8 mouse cellular contexts compared by ENCODE assay signal in the genomic region with DNA sequence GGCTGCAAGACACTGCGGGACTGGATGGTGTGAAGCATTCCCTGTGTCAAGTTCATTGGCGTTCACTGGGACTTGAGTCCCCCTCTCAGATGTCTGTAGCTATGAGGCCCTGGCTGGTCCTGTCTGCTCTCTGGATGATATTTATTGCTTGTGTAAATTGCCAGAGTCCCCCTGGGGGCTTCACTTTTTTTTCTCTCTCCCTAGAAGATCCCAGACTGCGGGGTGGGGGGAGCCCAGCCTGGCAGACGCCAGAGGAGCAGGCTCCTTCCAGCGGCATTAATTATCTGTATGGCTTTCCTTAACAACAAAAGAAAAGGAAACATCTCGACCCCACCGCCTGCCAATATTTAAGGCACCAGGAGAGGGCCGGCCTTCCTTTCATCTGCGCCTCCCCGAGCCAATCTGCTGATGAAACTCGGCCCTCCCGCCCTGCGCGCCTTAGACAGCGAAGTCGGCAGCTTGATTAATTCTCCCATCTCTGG.
DNase-seq lines count a peak whose midpoint lies in the region; ATAC-seq lines count a peak whose summit lies in the region.

No protein-coding gene starts in this region.

- H3K27ac ChIP-seq in hindbrain, embryonic 14.5 days: peak overlapping the region; percentile 84
- peak overlapping the region; percentile 47 for H3K27ac ChIP-seq in midbrain, embryonic 11.5 days (ENCODE audit: low read depth, low read length)

- H3K4me3 ChIP-seq in hindbrain, embryonic 14.5 days (replicated peaks; ENCODE audit: low read length): no peak overlapping the region
- no peak overlapping the region for H3K4me3 ChIP-seq in midbrain, embryonic 11.5 days (ENCODE audit: low read depth, low read length)

- H3K27me3 ChIP-seq in hindbrain, embryonic 14.5 days (ENCODE audit: control insufficient read depth, insufficient read depth, low read length): no peaks in the 10 kb centered on the region
- no peaks in the 10 kb centered on the region for H3K27me3 ChIP-seq in midbrain, embryonic 11.5 days (ENCODE audit: control insufficient read depth, insufficient read depth, low read length)

- H3K4me2 ChIP-seq in hindbrain, embryonic 14.5 days (replicated peaks): peak overlapping the region; percentile 37
- H3K4me2 ChIP-seq in midbrain, embryonic 11.5 days: no peak overlapping the region

- no peaks in the 10 kb centered on the region for H3K9me3 ChIP-seq in hindbrain, embryonic 14.5 days (ENCODE audit: control insufficient read depth, low read length)
- H3K9me3 ChIP-seq in midbrain, embryonic 11.5 days (ENCODE audit: control insufficient read depth, low read length): no peaks in the 10 kb centered on the region

- no peaks in the 10 kb centered on the region for H3K36me3 ChIP-seq in hindbrain, embryonic 14.5 days (replicated peaks; ENCODE audit: control insufficient read depth, insufficient read depth)
- H3K36me3 ChIP-seq in midbrain, embryonic 11.5 days (ENCODE audit: control insufficient read depth, insufficient read depth, low read length): no peaks in the 10 kb centered on the region

- DNase-seq in frontal cortex, postnatal 36 days (ENCODE audit: low spot score in 2 of 2): no peak
- peak; percentile 49 for DNase-seq in ZHBTc4 (ENCODE audit: low read depth, low spot score)
- DNase-seq in hindbrain, embryonic 14.5 days (ENCODE audit: low spot score): peak; percentile 78
- DNase-seq in midbrain, embryonic 11.5 days (ENCODE audit: low spot score, missing footprints): no peak
- DNase-seq in right cerebral cortex, postnatal 25 days: no peak
- no peak for DNase-seq in urinary bladder, postnatal 36 days (ENCODE audit: low spot score in 2 of 2)

- 6% methylated on average over 16 of the region's 16 CpGs for WGBS in hindbrain, embryonic 14.5 days
- WGBS in midbrain, embryonic 11.5 days: 29% methylated on average over 16 of the region's 16 CpGs

- H3K9ac ChIP-seq in hindbrain, embryonic 14.5 days: peak overlapping the region; percentile 18
- H3K9ac ChIP-seq in midbrain, embryonic 11.5 days (ENCODE audit: low read length): no peak overlapping the region

- peak; percentile 38; the same call in 1 of the 2 replicates for ATAC-seq in frontal cortex, adult (ENCODE audit: low TSS enrichment)
- peak; percentile 68; the same call in 1 of the 2 replicates for ATAC-seq in hindbrain, embryonic 14.5 days (ENCODE audit: low FRiP score)
- peak; percentile 46 for ATAC-seq in midbrain, embryonic 11.5 days (ENCODE audit: low FRiP score)
- no peak for ATAC-seq in monocyte, adult 5-6 weeks (replicated peaks; ENCODE audit: insufficient number of reproducible peaks, low FRiP score, low TSS enrichment, poor library complexity, severe bottlenecking)

- peaks cover 18% of the 10 kb centered on the region for H3K4me1 ChIP-seq in hindbrain, embryonic 14.5 days (replicated peaks; ENCODE audit: control insufficient read depth, insufficient read depth, low read length)
- H3K4me1 ChIP-seq in midbrain, embryonic 11.5 days (ENCODE audit: control insufficient read depth, insufficient read depth, low read length): peaks cover 8% of the 10 kb centered on the region

Comparison
In these comparisons a context has a peak if more than half of its experiments do, and no peak if none do; other contexts are left out.
1. DNase-seq: peak in ZHBTc4 (single experiment) and hindbrain, embryonic 14.5 days (single experiment); none in frontal cortex, postnatal 36 days (0 of 2), midbrain, embryonic 11.5 days (single experiment), right cerebral cortex, postnatal 25 days (single experiment) and urinary bladder, postnatal 36 days (0 of 2).